Mouse (Mus musculus) hindbrain, embryonic 10.5 days (tissue): ENCODE measurements around the gene Rnpepl1. TPM values are rescaled to one million over a fixed set of nuclear protein-coding genes. Genes with fewer than 3 reads are reported as not detected.

ENCODE experiments used
- DNase-seq: peaks from one replicate; pipeline ENCODE4 v3.0.0-alpha.2; 2017; ENCODE audit warnings: low spot score
- H3K27ac ChIP-seq: fragments of 300-500 bp; sonication (generic); 2 replicates; pipeline ENCODE4 v1.5.1; 2016; ENCODE audit warnings: mild to moderate bottlenecking, moderate library complexity
- H3K27me3 ChIP-seq: fragments of 300-500 bp; sonication (generic); 2 replicates; pipeline ENCODE4 v1.6.1; 2016; ENCODE audit warnings: mild to moderate bottlenecking; ENCODE audit not compliant: poor library complexity, insufficient read depth, severe bottlenecking
- H3K36me3 ChIP-seq: fragments of 300-500 bp; sonication (generic); 2 replicates; pipeline ENCODE4 v1.6.1; 2016; ENCODE audit warnings: mild to moderate bottlenecking, moderate library complexity
- H3K4me1 ChIP-seq: fragments of 300-500 bp; sonication (generic); replicated peaks from 2 replicates; pipeline ENCODE4 v1.6.1; 2016; ENCODE audit warnings: mild to moderate bottlenecking
- H3K4me3 ChIP-seq: fragments of 300-500 bp; sonication (generic); 2 replicates; pipeline ENCODE4 v1.5.1; 2016; ENCODE audit warnings: mild to moderate bottlenecking, moderate library complexity
- H3K9me3 ChIP-seq: fragments of 300-500 bp; sonication (generic); 2 replicates; pipeline ENCODE4 v1.6.1; 2016; ENCODE audit warnings: mild to moderate bottlenecking, moderate library complexity
- WGBS: fragments of 180-500 bp; shearing (Covaris S2); methylation state at CpG from one replicate; pipeline ENCODE4 v1.1.7; 2016; 5-methylcytosine and 5-hydroxymethylcytosine counted together
- polyA plus RNA-seq: library from polyadenylated mRNA; unstranded; fragments of >200 nt; fragmentation: Nextera tagmentation; extraction: Ambion mirVana; gene quantifications from 2 replicates; pipeline ENCODE4 v1.2.1, GENCODE M21; 2016

Gene Rnpepl1
- polyA plus RNA-seq, 1 experiment from 2014 or later = 27.3 TPM

- H3K4me1 ChIP-seq = peaks cover 57% of the 10 kb centered on the region
- peak overlapping the region; percentile 94 for H3K27ac ChIP-seq
- H3K4me3 ChIP-seq = peak overlapping the region; percentile 79
- H3K36me3 ChIP-seq = peaks cover 27% of the 10 kb centered on the region
- peak; percentile 63 for DNase-seq
- 1% methylated on average over 82 of the region's 85 CpGs for WGBS
- H3K27me3 ChIP-seq = peaks cover 22% of the 10 kb centered on the region
- no peaks in the 10 kb centered on the region for H3K9me3 ChIP-seq
These were observed 540 bp downstream of the Rnpepl1 start for GRCm38 (mm10) chr1:92910925-92911720.

GRCm38 (mm10) chr1:92911721-92912138 is 1.1 kb downstream of the Rnpepl1 start:
- WGBS = 53% methylated on average over 8 of the region's 8 CpGs
- H3K27me3 ChIP-seq = peaks cover 22% of the 10 kb centered on the region
- H3K9me3 ChIP-seq = no peaks in the 10 kb centered on the region
- H3K36me3 ChIP-seq = peaks cover 33% of the 10 kb centered on the region
- peaks cover 51% of the 10 kb centered on the region for H3K4me1 ChIP-seq
- DNase-seq = no peak
- H3K4me3 ChIP-seq = peak overlapping the region; percentile 79
- peak overlapping the region; percentile 94 for H3K27ac ChIP-seq

- peaks cover 45% of the 10 kb centered on the region for H3K4me1 ChIP-seq
These were observed 1.7 kb downstream of the Rnpepl1 start for GRCm38 (mm10) chr1:92912286-92912685.

GRCm38 (mm10) chr1:92914239-92914638 is 3.7 kb downstream of the Rnpepl1 start:
- peaks cover 7% of the 10 kb centered on the region for H3K27me3 ChIP-seq
- H3K4me3 ChIP-seq = no peak overlapping the region
- H3K36me3 ChIP-seq = peaks cover 58% of the 10 kb centered on the region
- H3K9me3 ChIP-seq = no peaks in the 10 kb centered on the region
- no peak overlapping the region for H3K27ac ChIP-seq
- H3K4me1 ChIP-seq = peaks cover 36% of the 10 kb centered on the region
- DNase-seq = no peak
- WGBS = 79% methylated on average over 4 of the region's 4 CpGs

More at GRCm38 (mm10) chr1:92912286-92912685, 1.7 kb downstream of the Rnpepl1 start:
- no peaks in the 10 kb centered on the region for H3K9me3 ChIP-seq
- H3K36me3 ChIP-seq = peaks cover 38% of the 10 kb centered on the region
- DNase-seq = no peak
- 47% methylated on average over 1 of the region's 1 CpGs for WGBS
- H3K4me3 ChIP-seq = peak overlapping the region; percentile 79
- H3K27ac ChIP-seq = peak overlapping the region; percentile 94; the same call in 1 of the 2 replicates
- H3K27me3 ChIP-seq = peaks cover 22% of the 10 kb centered on the region

GRCm38 (mm10) chr1:92914993-92915392 is 4.4 kb downstream of the Rnpepl1 start:
- Histone ChIP-seq H3K4me3 (no peak overlapping the region), H3K27me3 (no peaks in the 10 kb centered on the region), H3K9me3 (no peaks in the 10 kb centered on the region), H3K4me1 (peaks cover 30% of the 10 kb centered on the region), H3K27ac (no peak overlapping the region), H3K36me3 (peaks cover 66% of the 10 kb centered on the region)
- no peak for DNase-seq
- WGBS = 93% methylated on average over 11 of the region's 11 CpGs

- H3K4me1 ChIP-seq = peaks cover 14% of the 10 kb centered on the region
- no peaks in the 10 kb centered on the region for H3K27me3 ChIP-seq
- H3K9me3 ChIP-seq = no peaks in the 10 kb centered on the region
- H3K36me3 ChIP-seq = peaks cover 81% of the 10 kb centered on the region
- H3K4me3 ChIP-seq = no peak overlapping the region
- H3K27ac ChIP-seq = no peak overlapping the region
- WGBS = 92% methylated on average over 9 of the region's 9 CpGs
- DNase-seq = no peak
These were observed 6.1 kb downstream of the Rnpepl1 start for GRCm38 (mm10) chr1:92916725-92917124.

- Histone ChIP-seq H3K36me3 (peaks cover 74% of the 10 kb centered on the region), H3K4me3 (no peak overlapping the region), H3K27me3 (no peaks in the 10 kb centered on the region), H3K4me1 (no peaks in the 10 kb centered on the region), H3K27ac (no peak overlapping the region), H3K9me3 (no peaks in the 10 kb centered on the region)
- no peak for DNase-seq
- 95% methylated on average over 11 of the region's 11 CpGs for WGBS
These were observed 8.6 kb downstream of the Rnpepl1 start for GRCm38 (mm10) chr1:92919151-92919550.

- 92% methylated on average over 12 of the region's 12 CpGs for WGBS
- Histone ChIP-seq H3K4me3 (no peak overlapping the region), H3K27me3 (no peaks in the 10 kb centered on the region), H3K36me3 (peaks cover 68% of the 10 kb centered on the region), H3K27ac (no peak overlapping the region), H3K9me3 (no peaks in the 10 kb centered on the region), H3K4me1 (no peaks in the 10 kb centered on the region)
- no peak for DNase-seq
These were observed 9.2 kb downstream of the Rnpepl1 start for GRCm38 (mm10) chr1:92919775-92920174.

GRCm38 (mm10) chr1:92920474-92921200 is 10.1 kb downstream of the Rnpepl1 start:
- Histone ChIP-seq H3K9me3 (no peaks in the 10 kb centered on the region), H3K27ac (no peak overlapping the region)

GRCm38 (mm10) chr1:92921496-92921895 is 10.9 kb downstream of the Rnpepl1 start:
- H3K4me1 ChIP-seq = no peaks in the 10 kb centered on the region
- no peaks in the 10 kb centered on the region for H3K9me3 ChIP-seq
- H3K36me3 ChIP-seq = peaks cover 51% of the 10 kb centered on the region
- 92% methylated on average over 4 of the region's 4 CpGs for WGBS
- no peaks in the 10 kb centered on the region for H3K27me3 ChIP-seq
- DNase-seq = no peak
- H3K27ac ChIP-seq = no peak overlapping the region
- H3K4me3 ChIP-seq = no peak overlapping the region

More at GRCm38 (mm10) chr1:92920474-92921200, 10.1 kb downstream of the Rnpepl1 start:
- Histone ChIP-seq H3K4me3 (no peak overlapping the region), H3K4me1 (no peaks in the 10 kb centered on the region), H3K36me3 (peaks cover 59% of the 10 kb centered on the region), H3K27me3 (no peaks in the 10 kb centered on the region)
- WGBS = 81% methylated on average over 7 of the region's 7 CpGs
- no peak for DNase-seq

- H3K27ac ChIP-seq = no peak overlapping the region
- H3K27me3 ChIP-seq = no peaks in the 10 kb centered on the region
- 0 out of 2 replicates have a peak, but pooled peaks cover 5% of the 10 kb centered on the region for H3K9me3 ChIP-seq
- no peak overlapping the region for H3K4me3 ChIP-seq
- no peaks in the 10 kb centered on the region for H3K36me3 ChIP-seq
- no peak for DNase-seq
- 35% methylated on average over 1 of the region's 1 CpGs for WGBS
- peaks cover 13% of the 10 kb centered on the region for H3K4me1 ChIP-seq
These were observed 19.7 kb downstream of the Rnpepl1 start for GRCm38 (mm10) chr1:92930171-92930706.

GRCm38 (mm10) chr1:92933611-92934010 is 23.0 kb downstream of the Rnpepl1 start:
- 0 out of 2 replicates have a peak, but pooled peaks cover 5% of the 10 kb centered on the region for H3K9me3 ChIP-seq
- peak overlapping the region; percentile 88 for H3K4me3 ChIP-seq
- H3K27me3 ChIP-seq = no peaks in the 10 kb centered on the region
- 78% methylated on average over 4 of the region's 4 CpGs for WGBS
- DNase-seq = no peak
- peaks cover 36% of the 10 kb centered on the region for H3K4me1 ChIP-seq
- peaks cover 14% of the 10 kb centered on the region for H3K36me3 ChIP-seq
- H3K27ac ChIP-seq = peak overlapping the region; percentile 96
